Mouse (Mus musculus) ES-E14 (cell line): ENCODE results near the gene Papolb.

ENCODE experiments used
- HCFC1 ChIP-seq: IDR thresholded peaks from 2 replicates; pipeline ENCODE4 v1.6.1; 2012; ENCODE audit warnings: low read length, inconsistent platforms, borderline replicate concordance; ENCODE audit not compliant: insufficient read depth
- MAFK ChIP-seq: IDR thresholded peaks from 2 replicates; pipeline ENCODE4 v1.6.1; 2014; ENCODE audit warnings: mild to moderate bottlenecking, low read depth, low read length, inconsistent platforms; ENCODE audit not compliant: insufficient read depth
- ZC3H11A ChIP-seq: IDR thresholded peaks from 2 replicates; pipeline ENCODE4 v1.6.1; 2012; ENCODE audit warnings: low read depth, mild to moderate bottlenecking, inconsistent platforms, low read length, borderline replicate concordance

GRCm38 (mm10) chr5:142578192-142578591, 48.3 kb upstream of the Papolb start:
- no peak for TF ChIP-seq HCFC1
- TF ChIP-seq ZC3H11A, result no peak
- TF ChIP-seq MAFK, result no peak
